Mouse (Mus musculus) megakaryocyte, embryonic 14.5 days (primary cell): ENCODE measurements around the gene Diexf.

ENCODE experiments used
- FLI1 ChIP-seq: IDR thresholded peaks from 2 replicates; pipeline ENCODE4 v1.6.1; 2012; ENCODE audit warnings: low read length, inconsistent platforms, mixed read lengths
- GATA1 ChIP-seq: IDR thresholded peaks from 3 replicates; pipeline ENCODE4 v1.6.1; 2012; ENCODE audit warnings: mixed read lengths, low read length, inconsistent platforms, borderline replicate concordance

DNA sequence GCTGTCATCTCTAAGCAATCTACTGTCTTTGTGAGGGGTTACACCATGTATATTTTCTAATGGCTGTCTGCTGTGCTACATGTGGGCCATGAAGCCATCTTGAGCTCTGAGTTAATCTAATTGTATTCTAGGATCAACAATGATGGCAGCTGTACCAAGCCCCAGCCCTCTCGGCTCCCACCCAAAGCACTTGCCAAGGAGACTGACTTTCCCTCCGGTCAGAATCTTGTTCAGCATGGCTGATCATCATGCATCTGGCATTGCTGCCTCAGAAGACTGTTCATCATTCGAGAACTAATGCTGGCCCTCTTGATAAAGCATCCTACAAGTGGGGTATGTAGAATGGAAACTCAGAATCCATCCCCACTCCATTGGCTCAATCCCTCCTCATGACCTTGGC lies 31.1 kb downstream of the Diexf start:
- no peak for TF ChIP-seq GATA1
- TF ChIP-seq FLI1, result no peak
